Mouse (Mus musculus): ENCODE data around the gene Vav3. TPM values are rescaled to one million over a fixed set of nuclear protein-coding genes. Genes with fewer than 3 reads are reported as not detected.
"Not testable (repeated sequence)": the region's sequence is repeated elsewhere in the genome, so short reads cannot be mapped to it uniquely, and the experiment has no call there.

Gene Vav3
- total and polyA plus RNA-seq, 2 experiments from 2014 or later = 9.2 to 11.6 TPM

DNA sequence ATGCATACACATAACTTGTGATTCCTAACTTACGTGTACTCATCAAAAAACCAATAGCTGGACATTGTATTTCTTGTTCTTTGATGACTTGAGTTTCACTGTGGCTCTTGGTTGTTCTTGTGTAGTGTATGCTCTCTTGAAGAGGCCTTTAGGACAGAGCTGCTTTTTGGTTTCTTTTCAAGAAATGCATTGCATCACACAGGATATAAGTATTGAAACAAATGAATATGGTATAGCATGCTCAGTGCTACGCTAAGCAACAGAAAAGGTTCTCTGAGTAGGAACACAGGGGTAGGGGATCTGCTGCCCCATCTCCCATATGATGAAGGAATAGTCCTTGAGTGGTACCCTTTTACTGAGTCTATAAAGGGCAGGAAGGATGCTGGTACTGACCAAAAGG lies 98.1 kb downstream of the Vav3 start:
- Histone ChIP-seq H3K4me2 (ENCODE audit: low read depth, low read length, poor library complexity, severe bottlenecking) (no peak overlapping the region), H3K4me3 (ENCODE audit: low read depth, low read length) (no peak overlapping the region), H3K36me3 (ENCODE audit: insufficient read depth, low read length) (no peaks in the 10 kb centered on the region), H3K9ac (replicated peaks; ENCODE audit: low read length, poor library complexity, severe bottlenecking) (no peak overlapping the region), H3K27ac (ENCODE audit: low read depth, low read length) (no peak overlapping the region), H3K9me3 (ENCODE audit: low read length) (no peaks in the 10 kb centered on the region), H3K4me1 (ENCODE audit: insufficient read depth, low read length) (no peaks in the 10 kb centered on the region), H3K27me3 (ENCODE audit: insufficient read depth, low read length) (no peaks in the 10 kb centered on the region)
- DNase-seq (ENCODE audit: low spot score) = no peak
- TF ChIP-seq CTCF (IDR thresholded peaks at IDR 0.05) = no peak
- no peak for ATAC-seq (ENCODE audit: low FRiP score)
- 95% methylated on average over 2 of the region's 2 CpGs for WGBS

- no peaks in the 10 kb centered on the region for H3K9me3 ChIP-seq (ENCODE audit: low read length)
- no peak overlapping the region for H3K4me3 ChIP-seq (ENCODE audit: low read depth, low read length)
- no peak for DNase-seq (ENCODE audit: low spot score)
- WGBS = 81% methylated on average over 8 of the region's 8 CpGs
- H3K4me1 ChIP-seq (ENCODE audit: insufficient read depth, low read length) = no peaks in the 10 kb centered on the region
- no peak overlapping the region for H3K9ac ChIP-seq (replicated peaks; ENCODE audit: low read length, poor library complexity, severe bottlenecking)
- H3K36me3 ChIP-seq (ENCODE audit: insufficient read depth, low read length) = no peaks in the 10 kb centered on the region
- H3K4me2 ChIP-seq (ENCODE audit: low read depth, low read length, poor library complexity, severe bottlenecking) = no peak overlapping the region
- TF ChIP-seq CTCF (IDR thresholded peaks at IDR 0.05) = no peak
- H3K27ac ChIP-seq (ENCODE audit: low read depth, low read length) = no peak overlapping the region
- ATAC-seq (ENCODE audit: low FRiP score) = no peak
- H3K27me3 ChIP-seq (ENCODE audit: insufficient read depth, low read length) = no peaks in the 10 kb centered on the region
Measured at GRCm38 (mm10) chr3:109439253-109439652, 98.8 kb downstream of the Vav3 start.

DNA sequence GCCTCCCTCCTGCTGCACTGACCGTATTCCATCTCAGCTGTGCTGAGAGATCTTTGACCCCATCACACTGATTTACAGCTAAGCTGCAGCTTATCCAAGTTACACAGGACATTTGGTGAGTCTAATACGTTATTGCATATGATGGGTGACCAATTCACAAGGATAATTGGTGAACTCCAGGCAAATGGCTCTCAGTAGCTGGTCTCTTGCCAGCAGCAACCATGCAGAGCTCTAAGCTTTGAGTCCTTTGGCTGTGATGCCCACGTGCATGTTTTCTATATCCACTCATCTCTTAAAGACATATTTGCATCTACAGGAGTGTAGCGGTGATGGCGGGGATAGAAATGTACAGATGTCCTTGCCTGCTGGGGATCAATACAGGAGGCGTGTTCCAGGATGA lies 99.5 kb downstream of the Vav3 start:
- no peaks in the 10 kb centered on the region for H3K4me1 ChIP-seq (ENCODE audit: insufficient read depth, low read length)
- ATAC-seq (ENCODE audit: low FRiP score) = no peak
- TF ChIP-seq CTCF (IDR thresholded peaks at IDR 0.05) = no peak
- H3K4me3 ChIP-seq (ENCODE audit: low read depth, low read length) = no peak overlapping the region
- no peak overlapping the region for H3K27ac ChIP-seq (ENCODE audit: low read depth, low read length)
- 68% methylated on average over 6 of the region's 6 CpGs for WGBS
- DNase-seq (ENCODE audit: low spot score) = peak; percentile 17
- H3K4me2 ChIP-seq (ENCODE audit: low read depth, low read length, poor library complexity, severe bottlenecking) = no peak overlapping the region
- H3K36me3 ChIP-seq (ENCODE audit: insufficient read depth, low read length) = no peaks in the 10 kb centered on the region
- no peak overlapping the region for H3K9ac ChIP-seq (replicated peaks; ENCODE audit: low read length, poor library complexity, severe bottlenecking)
- no peaks in the 10 kb centered on the region for H3K9me3 ChIP-seq (ENCODE audit: low read length)
- H3K27me3 ChIP-seq (ENCODE audit: insufficient read depth, low read length) = no peaks in the 10 kb centered on the region

DNA sequence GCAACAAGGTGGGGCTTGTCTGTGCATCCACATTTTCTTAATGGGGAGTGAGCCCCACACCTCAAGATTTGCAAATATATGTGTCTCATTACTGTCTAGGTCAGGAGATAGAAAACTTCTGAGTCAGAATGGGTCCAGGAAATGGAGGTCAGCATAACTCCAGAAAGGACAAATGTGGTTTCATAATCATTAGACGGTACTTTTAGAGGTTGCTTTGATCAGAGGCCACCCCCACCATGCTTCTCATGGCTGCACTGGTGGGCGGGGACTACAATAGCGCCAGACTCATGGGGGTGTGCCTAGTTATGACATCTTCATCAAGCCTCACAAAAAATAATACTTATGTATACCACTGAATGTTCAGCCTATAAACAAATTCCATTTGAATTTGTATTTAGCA lies 103.6 kb downstream of the Vav3 start:
- no peak overlapping the region for H3K27ac ChIP-seq (ENCODE audit: low read depth, low read length)
- no peaks in the 10 kb centered on the region for H3K27me3 ChIP-seq (ENCODE audit: insufficient read depth, low read length)
- no peak for DNase-seq (ENCODE audit: low spot score)
- no peak overlapping the region for H3K9ac ChIP-seq (replicated peaks; ENCODE audit: low read length, poor library complexity, severe bottlenecking)
- H3K4me2 ChIP-seq (ENCODE audit: low read depth, low read length, poor library complexity, severe bottlenecking) = no peak overlapping the region
- no peaks in the 10 kb centered on the region for H3K4me1 ChIP-seq (ENCODE audit: insufficient read depth, low read length)
- 89% methylated on average over 3 of the region's 3 CpGs for WGBS
- H3K4me3 ChIP-seq (ENCODE audit: low read depth, low read length) = no peak overlapping the region
- H3K36me3 ChIP-seq (ENCODE audit: insufficient read depth, low read length) = no peaks in the 10 kb centered on the region
- TF ChIP-seq CTCF (IDR thresholded peaks at IDR 0.05) = no peak
- no peaks in the 10 kb centered on the region for H3K9me3 ChIP-seq (ENCODE audit: low read length)
- no peak for ATAC-seq (ENCODE audit: low FRiP score)

- DNase-seq (ENCODE audit: low spot score) (no peak), ATAC-seq (ENCODE audit: low FRiP score) (no peak)
- H3K27me3 ChIP-seq (ENCODE audit: insufficient read depth, low read length) = no peaks in the 10 kb centered on the region
- H3K4me2 ChIP-seq (ENCODE audit: low read depth, low read length, poor library complexity, severe bottlenecking) = no peak overlapping the region
- H3K27ac ChIP-seq (ENCODE audit: low read depth, low read length) = no peak overlapping the region
- H3K9ac ChIP-seq (replicated peaks; ENCODE audit: low read length, poor library complexity, severe bottlenecking) = no peak overlapping the region
- no peak overlapping the region for H3K4me3 ChIP-seq (ENCODE audit: low read depth, low read length)
- TF ChIP-seq CTCF (IDR thresholded peaks at IDR 0.05) = no peak
- no peaks in the 10 kb centered on the region for H3K4me1 ChIP-seq (ENCODE audit: insufficient read depth, low read length)
- WGBS = 79% methylated on average over 4 of the region's 4 CpGs
- no peaks in the 10 kb centered on the region for H3K9me3 ChIP-seq (ENCODE audit: low read length)
- no peaks in the 10 kb centered on the region for H3K36me3 ChIP-seq (ENCODE audit: insufficient read depth, low read length)
Measured at GRCm38 (mm10) chr3:109446903-109447302, 106.5 kb downstream of the Vav3 start.

- not testable (repeated sequence) for H3K9ac ChIP-seq (replicated peaks; ENCODE audit: low read length, poor library complexity, severe bottlenecking); DNase-seq (ENCODE audit: low spot score); H3K27ac ChIP-seq (ENCODE audit: low read depth, low read length); H3K27me3 ChIP-seq (ENCODE audit: insufficient read depth, low read length); H3K4me3 ChIP-seq (ENCODE audit: low read depth, low read length); ATAC-seq (ENCODE audit: low FRiP score); H3K4me2 ChIP-seq (ENCODE audit: low read depth, low read length, poor library complexity, severe bottlenecking); H3K9me3 ChIP-seq (ENCODE audit: low read length); H3K4me1 ChIP-seq (ENCODE audit: insufficient read depth, low read length); H3K36me3 ChIP-seq (ENCODE audit: insufficient read depth, low read length)
- WGBS = 82% methylated on average over 5 of the region's 5 CpGs
Measured at GRCm38 (mm10) chr3:109448249-109448648, 107.8 kb downstream of the Vav3 start.

All from midbrain, postnatal 0 days (tissue).